Mouse (Mus musculus) 3134 (cell line): ENCODE data around the gene 6430628N08Rik.

Experiments used
- DNase-seq: peaks from one replicate; pipeline ENCODE4 v3.0.0-alpha.2; 2011; ENCODE audit warnings: low spot score; ENCODE audit not compliant: insufficient read length; ENCODE audit errors: extremely low read depth

The 6430628N08Rik gene

GRCm38 (mm10) chr4:115890553-115890952 is at the start of gene 6430628N08Rik:
Gene 6430628N08Rik (plus strand): TSS chr4:115890665.
- no peak for DNase-seq

- no peak for DNase-seq
Measured at GRCm38 (mm10) chr4:115840842-115841241, 49.6 kb upstream of the 6430628N08Rik start.

- DNase-seq: no peak
Measured at GRCm38 (mm10) chr4:115846656-115847055, 43.8 kb upstream of the 6430628N08Rik start.

- no peak for DNase-seq
Measured at GRCm38 (mm10) chr4:115847377-115847776, 43.1 kb upstream of the 6430628N08Rik start.

GRCm38 (mm10) chr4:115848083-115848482 is 42.4 kb upstream of the 6430628N08Rik start:
- no peak for DNase-seq

GRCm38 (mm10) chr4:115848990-115849677 is 41.3 kb upstream of the 6430628N08Rik start:
- no peak for DNase-seq

- no peak for DNase-seq
Measured at GRCm38 (mm10) chr4:115850111-115850510, 40.4 kb upstream of the 6430628N08Rik start.

GRCm38 (mm10) chr4:115850631-115851030 is 39.8 kb upstream of the 6430628N08Rik start:
- DNase-seq: no peak

- no peak for DNase-seq
Measured at GRCm38 (mm10) chr4:115851569-115851968, 38.9 kb upstream of the 6430628N08Rik start.

- DNase-seq: no peak
Measured at GRCm38 (mm10) chr4:115855100-115855499, 35.4 kb upstream of the 6430628N08Rik start.

GRCm38 (mm10) chr4:115855609-115856008 is 34.9 kb upstream of the 6430628N08Rik start:
- DNase-seq: no peak

GRCm38 (mm10) chr4:115856282-115856681 is 34.2 kb upstream of the 6430628N08Rik start:
- no peak for DNase-seq

GRCm38 (mm10) chr4:115857293-115857883 is 33.1 kb upstream of the 6430628N08Rik start:
- no peak for DNase-seq

- DNase-seq: no peak
Measured at GRCm38 (mm10) chr4:115863352-115863751, 27.1 kb upstream of the 6430628N08Rik start.

GRCm38 (mm10) chr4:115863880-115864279 is 26.6 kb upstream of the 6430628N08Rik start:
- no peak for DNase-seq

GRCm38 (mm10) chr4:115869512-115870210 is 20.8 kb upstream of the 6430628N08Rik start:
- no peak for DNase-seq

GRCm38 (mm10) chr4:115873231-115873630 is 17.2 kb upstream of the 6430628N08Rik start:
- no peak for DNase-seq

GRCm38 (mm10) chr4:115878216-115878678 is 12.2 kb upstream of the 6430628N08Rik start:
- no peak for DNase-seq

- no peak for DNase-seq
Measured at GRCm38 (mm10) chr4:115878828-115879227, 11.6 kb upstream of the 6430628N08Rik start.

GRCm38 (mm10) chr4:115881183-115881582 is 9.3 kb upstream of the 6430628N08Rik start:
- DNase-seq: no peak

- DNase-seq: no peak
Measured at GRCm38 (mm10) chr4:115882195-115882594, 8.3 kb upstream of the 6430628N08Rik start.

- no peak for DNase-seq
Measured at GRCm38 (mm10) chr4:115884022-115884421, 6.4 kb upstream of the 6430628N08Rik start, which contains the start of gene Kncn. Gene Kncn (plus strand): TSS chr4:115884400.
